Mouse (Mus musculus) urinary bladder, postnatal 36 days (tissue): ENCODE results near the gene Morn2.

Experiments used
- DNase-seq, 2 experiments: peaks; one replicate each; pipeline ENCODE4 v3.0.0; 2022; ENCODE audit warnings: low spot score in 2 of 2, mixed read lengths in 1 of 2

The Morn2 gene

DNA sequence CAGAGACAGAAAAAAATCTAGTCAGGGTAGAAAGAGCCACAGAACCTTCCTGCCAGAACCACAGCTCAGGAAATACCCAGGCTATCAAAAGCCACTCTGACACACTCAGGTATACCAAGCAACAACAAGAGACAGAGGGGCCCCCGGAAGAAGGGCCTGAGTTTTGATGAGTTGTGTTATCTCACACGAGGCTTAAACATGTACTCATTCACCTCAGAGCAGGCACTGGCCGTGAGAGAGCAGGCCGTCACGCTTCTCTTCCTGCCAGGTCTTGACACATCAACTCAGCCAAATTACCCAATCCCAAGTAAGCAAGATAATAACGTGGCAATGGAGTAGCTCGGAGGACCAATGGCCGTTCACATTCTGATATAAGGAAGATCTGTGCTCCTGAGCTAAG, 33.7 kb downstream of the Morn2 start:
- no peak for DNase-seq

DNA sequence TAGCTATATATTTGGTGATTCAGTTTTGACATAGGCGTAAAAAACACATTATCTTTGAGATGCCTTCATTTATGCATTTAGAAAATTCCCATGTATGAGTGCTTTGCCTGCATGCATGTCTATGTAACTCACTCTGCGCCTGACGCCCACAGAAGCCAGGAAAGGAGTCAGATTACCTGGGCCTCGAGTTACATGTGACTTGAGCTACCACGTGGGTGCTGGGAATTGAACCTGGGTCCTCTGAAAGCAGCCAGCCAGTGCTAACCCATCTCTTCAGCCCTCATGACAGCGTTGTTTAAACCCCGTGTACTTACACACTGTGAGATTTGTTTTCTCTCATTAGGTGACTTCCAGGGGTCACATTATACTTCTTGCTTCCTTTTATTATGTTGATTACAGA, 34.5 kb downstream of the Morn2 start:
- DNase-seq = no peak

DNA sequence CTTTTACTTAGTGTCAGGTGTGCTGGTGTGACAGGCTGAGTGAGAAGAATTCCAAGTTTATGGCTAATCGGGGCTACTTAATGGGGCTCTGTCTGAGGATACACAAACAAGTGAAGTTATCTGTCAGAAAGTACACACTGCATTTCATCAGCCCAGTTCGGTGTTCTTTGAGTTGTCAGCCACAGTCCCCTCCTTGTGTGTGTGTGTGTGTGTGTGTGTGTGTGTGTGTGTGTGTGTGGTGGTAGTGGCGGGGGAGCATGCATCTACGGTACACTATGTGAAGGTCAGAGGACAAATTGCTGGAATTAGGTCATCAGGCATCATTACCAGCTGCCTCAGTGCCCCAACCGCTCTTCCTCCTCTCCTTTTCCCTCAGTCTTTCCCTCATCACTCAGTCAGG, 35.5 kb downstream of the Morn2 start:
- no peak for DNase-seq

DNA sequence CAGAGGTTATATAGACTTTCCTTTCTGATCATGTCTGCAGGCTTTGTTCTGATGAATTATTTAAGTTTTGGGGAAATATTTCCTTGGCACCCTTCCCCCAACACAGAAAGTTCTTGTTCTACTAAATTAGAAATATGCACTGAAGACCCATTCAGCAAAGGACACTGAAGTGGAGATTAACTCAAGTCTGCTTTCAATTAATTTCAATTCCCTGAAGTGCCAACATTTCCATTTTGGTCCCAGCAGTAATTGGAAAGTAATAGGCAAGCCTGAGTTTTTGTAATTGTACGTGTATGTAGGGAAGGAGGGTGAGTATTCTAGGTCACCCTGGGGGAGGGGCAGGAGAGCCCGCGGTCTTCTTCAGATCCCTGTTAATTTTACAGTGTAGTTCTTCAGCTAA, 36.4 kb downstream of the Morn2 start:
- no peak for DNase-seq

DNA sequence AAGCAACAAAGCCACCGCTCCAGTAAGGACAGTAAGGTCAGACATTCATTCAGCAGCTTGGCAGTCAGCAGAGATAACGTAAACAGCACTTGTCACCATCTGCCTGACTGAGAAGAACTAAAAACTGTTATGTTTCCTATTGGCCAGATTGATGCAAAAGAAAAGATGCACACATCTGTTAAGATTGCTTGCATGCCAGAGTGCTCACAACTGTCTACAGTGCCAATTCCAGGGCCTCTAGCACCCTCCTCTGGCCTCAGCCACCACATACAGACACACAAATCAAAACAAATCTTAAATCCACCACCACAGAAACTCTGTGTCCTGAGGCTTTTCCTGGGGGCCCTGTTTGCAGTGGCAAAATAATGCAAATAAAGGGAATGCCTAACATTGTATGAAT, 42.4 kb downstream of the Morn2 start:
- DNase-seq = no peak

DNA sequence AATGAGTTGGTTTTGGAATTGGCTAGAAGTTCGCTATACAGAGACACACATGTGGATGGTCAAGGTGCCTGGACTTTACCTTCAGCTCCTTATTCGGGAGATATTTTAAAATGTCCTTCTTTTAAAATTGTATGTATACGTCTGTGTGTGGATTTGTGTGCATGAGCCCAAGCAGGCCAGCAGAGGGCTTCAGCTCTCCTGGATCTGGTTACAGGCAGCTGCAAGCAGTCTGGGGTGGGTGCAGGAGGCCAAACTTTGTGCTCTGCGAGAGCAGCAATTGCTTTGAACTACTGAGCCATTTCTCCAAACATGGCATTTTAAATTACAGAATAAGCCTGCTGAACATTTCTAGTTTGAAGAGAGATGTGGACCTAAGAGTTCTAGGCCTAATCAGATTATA, 55.3 kb downstream of the Morn2 start:
- DNase-seq = no peak

DNA sequence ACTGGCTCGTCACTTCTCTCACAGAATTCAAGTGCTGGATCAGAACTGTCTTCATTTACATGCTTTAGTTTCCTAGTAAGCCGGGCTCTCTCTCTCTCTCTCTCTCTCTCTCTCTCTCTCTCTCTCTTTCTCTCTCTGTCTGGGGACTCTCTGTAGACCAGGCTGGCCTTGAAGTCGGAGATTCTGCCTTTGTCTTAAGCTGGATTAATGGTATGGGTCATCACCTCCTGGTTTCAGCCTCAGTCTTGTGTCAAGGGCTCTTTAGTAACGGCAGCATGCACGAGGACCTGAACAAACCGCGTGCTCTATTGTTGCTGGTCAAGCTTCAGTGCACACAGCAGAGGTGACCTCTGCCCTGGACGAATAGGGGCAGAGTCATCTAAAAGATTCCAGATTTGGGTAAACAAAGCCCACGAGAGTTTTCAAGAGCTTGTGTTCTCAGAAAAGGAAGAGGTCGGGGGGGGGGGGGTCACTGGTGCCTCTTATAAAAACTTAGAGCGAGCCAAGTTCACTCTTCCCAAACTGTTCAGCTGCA, 56.7 kb downstream of the Morn2 start:
- no peak for DNase-seq
